Mouse (Mus musculus): Measurements from ENCODE around the gene Cd2bp2. TPM values are rescaled to one million over a fixed set of nuclear protein-coding genes. Genes with fewer than 3 reads are reported as not detected.
A peak's percentile ranks its signal among the peaks of the same experiment; 100 is the strongest.

Cd2bp2 gene
- polyA plus RNA-seq, 1 experiment from 2014 or later, result 29.6 TPM

GRCm38 (mm10) chr7:127228615-127229303, 32.9 kb upstream of the Cd2bp2 start:
- WGBS, result 66% methylated on average over 4 of the region's 4 CpGs
- TF ChIP-seq CTCF (IDR thresholded peaks at IDR 0.05) (peak; percentile 87), EP300 (IDR thresholded peaks at IDR 0.05) (no peak)
- ATAC-seq, result peak; percentile 18
- no peak overlapping the region for H3K27ac ChIP-seq (ENCODE audit: low read length)
- H3K9ac ChIP-seq (replicated peaks; ENCODE audit: low read depth), result no peak overlapping the region
- H3K4me3 ChIP-seq (ENCODE audit: low read depth, low read length), result no peak overlapping the region
- peaks cover 6% of the 10 kb centered on the region; the same call in 1 of the 2 replicates for H3K4me1 ChIP-seq (ENCODE audit: insufficient read depth, low read depth, low read length)
- no peaks in the 10 kb centered on the region for H3K27me3 ChIP-seq (replicated peaks; ENCODE audit: insufficient read depth, low read length)
- DNase-seq (ENCODE audit: low spot score), result peak; percentile 83
- H3K9me3 ChIP-seq (ENCODE audit: low read length), result no peaks in the 10 kb centered on the region
- no peak overlapping the region for H3K4me2 ChIP-seq (replicated peaks; ENCODE audit: low read depth, low read length)
- H3K36me3 ChIP-seq (ENCODE audit: insufficient read depth, low read length), result no peaks in the 10 kb centered on the region

GRCm38 (mm10) chr7:127225147-127225995, 29.5 kb upstream of the Cd2bp2 start:
- no peak for ATAC-seq
- WGBS, result 86% methylated on average over 11 of the region's 11 CpGs

GRCm38 (mm10) chr7:127224616-127225015, 28.8 kb upstream of the Cd2bp2 start:
- H3K4me3 ChIP-seq (ENCODE audit: low read depth, low read length), result no peak overlapping the region
- ATAC-seq (no peak), DNase-seq (ENCODE audit: low spot score) (no peak)
- H3K4me2 ChIP-seq (replicated peaks; ENCODE audit: low read depth, low read length), result no peak overlapping the region
- H3K9ac ChIP-seq (replicated peaks; ENCODE audit: low read depth), result no peak overlapping the region
- no peak overlapping the region for H3K27ac ChIP-seq (ENCODE audit: low read length)
- H3K9me3 ChIP-seq (ENCODE audit: low read length), result no peaks in the 10 kb centered on the region
- 88% methylated on average over 6 of the region's 6 CpGs for WGBS
- no peaks in the 10 kb centered on the region for H3K4me1 ChIP-seq (ENCODE audit: insufficient read depth, low read depth, low read length)
- TF ChIP-seq CTCF (IDR thresholded peaks at IDR 0.05) (no peak), EP300 (IDR thresholded peaks at IDR 0.05) (no peak)
- no peaks in the 10 kb centered on the region for H3K36me3 ChIP-seq (ENCODE audit: insufficient read depth, low read length)
- no peaks in the 10 kb centered on the region for H3K27me3 ChIP-seq (replicated peaks; ENCODE audit: insufficient read depth, low read length)

More at GRCm38 (mm10) chr7:127225147-127225995, 29.5 kb upstream of the Cd2bp2 start:
- Histone ChIP-seq H3K4me2 (replicated peaks; ENCODE audit: low read depth, low read length) (no peak overlapping the region), H3K4me1 (ENCODE audit: insufficient read depth, low read depth, low read length) (no peaks in the 10 kb centered on the region), H3K27ac (ENCODE audit: low read length) (no peak overlapping the region), H3K9ac (replicated peaks; ENCODE audit: low read depth) (no peak overlapping the region), H3K27me3 (replicated peaks; ENCODE audit: insufficient read depth, low read length) (no peaks in the 10 kb centered on the region), H3K9me3 (ENCODE audit: low read length) (no peaks in the 10 kb centered on the region), H3K36me3 (ENCODE audit: insufficient read depth, low read length) (no peaks in the 10 kb centered on the region), H3K4me3 (ENCODE audit: low read depth, low read length) (no peak overlapping the region)
- TF ChIP-seq CTCF (IDR thresholded peaks at IDR 0.05) (no peak), EP300 (IDR thresholded peaks at IDR 0.05) (no peak)
- DNase-seq (ENCODE audit: low spot score), result no peak

GRCm38 (mm10) chr7:127223515-127224478, 27.9 kb upstream of the Cd2bp2 start:
- Histone ChIP-seq H3K4me2 (replicated peaks; ENCODE audit: low read depth, low read length) (no peak overlapping the region), H3K27me3 (replicated peaks; ENCODE audit: insufficient read depth, low read length) (no peaks in the 10 kb centered on the region), H3K9ac (replicated peaks; ENCODE audit: low read depth) (no peak overlapping the region), H3K4me1 (ENCODE audit: insufficient read depth, low read depth, low read length) (no peaks in the 10 kb centered on the region), H3K9me3 (ENCODE audit: low read length) (no peaks in the 10 kb centered on the region), H3K36me3 (ENCODE audit: insufficient read depth, low read length) (no peaks in the 10 kb centered on the region), H3K4me3 (ENCODE audit: low read depth, low read length) (no peak overlapping the region), H3K27ac (ENCODE audit: low read length) (no peak overlapping the region)
- TF ChIP-seq CTCF (IDR thresholded peaks at IDR 0.05), result no peak
- TF ChIP-seq EP300 (IDR thresholded peaks at IDR 0.05), result no peak
- WGBS, result 82% methylated on average over 6 of the region's 6 CpGs
- DNase-seq (ENCODE audit: low spot score) (no peak), ATAC-seq (no peak)

GRCm38 (mm10) chr7:127223106-127223505, 27.3 kb upstream of the Cd2bp2 start:
- ATAC-seq (no peak), DNase-seq (ENCODE audit: low spot score) (no peak)
- H3K4me1 ChIP-seq (ENCODE audit: insufficient read depth, low read depth, low read length), result no peaks in the 10 kb centered on the region
- H3K27me3 ChIP-seq (replicated peaks; ENCODE audit: insufficient read depth, low read length), result no peaks in the 10 kb centered on the region
- H3K4me2 ChIP-seq (replicated peaks; ENCODE audit: low read depth, low read length), result no peak overlapping the region
- no peak for TF ChIP-seq EP300 (IDR thresholded peaks at IDR 0.05)
- TF ChIP-seq CTCF (IDR thresholded peaks at IDR 0.05), result no peak
- H3K36me3 ChIP-seq (ENCODE audit: insufficient read depth, low read length), result no peaks in the 10 kb centered on the region
- no peaks in the 10 kb centered on the region for H3K9me3 ChIP-seq (ENCODE audit: low read length)
- no peak overlapping the region for H3K27ac ChIP-seq (ENCODE audit: low read length)
- WGBS, result 100% methylated on average over 3 of the region's 3 CpGs
- no peak overlapping the region for H3K4me3 ChIP-seq (ENCODE audit: low read depth, low read length)
- no peak overlapping the region for H3K9ac ChIP-seq (replicated peaks; ENCODE audit: low read depth)
